Mouse (Mus musculus) hindlimb bud, embryonic 11.5 days (tissue): Measurements from ENCODE around the gene Brsk1.

Experiments used
- DNase-seq: peaks from one replicate; pipeline ENCODE4 v3.0.0-alpha.2; 2012; ENCODE audit warnings: low read depth, low spot score; ENCODE audit errors: extremely low spot score

Brsk1 gene

GRCm38 (mm10) chr7:4690387-4690786 is at the start of gene Brsk1:
Gene Brsk1, plus strand, starts transcription at chr7:4690604.
- DNase-seq: peak; percentile 39

- no peak for DNase-seq
Measured at GRCm38 (mm10) chr7:4641155-4641554, 49.2 kb upstream of the Brsk1 start.

DNA sequence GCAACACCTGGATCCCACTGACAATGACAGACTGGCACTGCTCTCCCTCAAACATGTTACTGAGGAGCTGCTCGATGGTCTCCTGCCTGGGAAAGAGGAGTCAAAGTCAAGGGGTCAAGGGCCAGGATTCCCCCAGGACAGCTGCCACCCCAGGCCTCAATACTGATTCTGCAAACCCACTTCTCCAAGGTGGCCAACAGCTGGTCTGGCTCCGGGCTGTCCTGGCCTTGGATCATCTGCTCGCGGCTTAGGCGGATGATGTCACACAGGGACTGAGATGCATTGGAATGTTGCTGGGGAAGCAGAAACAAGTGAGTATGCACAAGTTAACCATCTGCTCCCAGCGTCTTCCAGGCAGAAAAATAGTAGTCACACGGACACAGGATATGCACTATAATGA is 48.4 kb upstream of the Brsk1 start:
- no peak for DNase-seq

- no peak for DNase-seq
Measured at GRCm38 (mm10) chr7:4643225-4643624, 47.2 kb upstream of the Brsk1 start.

DNA sequence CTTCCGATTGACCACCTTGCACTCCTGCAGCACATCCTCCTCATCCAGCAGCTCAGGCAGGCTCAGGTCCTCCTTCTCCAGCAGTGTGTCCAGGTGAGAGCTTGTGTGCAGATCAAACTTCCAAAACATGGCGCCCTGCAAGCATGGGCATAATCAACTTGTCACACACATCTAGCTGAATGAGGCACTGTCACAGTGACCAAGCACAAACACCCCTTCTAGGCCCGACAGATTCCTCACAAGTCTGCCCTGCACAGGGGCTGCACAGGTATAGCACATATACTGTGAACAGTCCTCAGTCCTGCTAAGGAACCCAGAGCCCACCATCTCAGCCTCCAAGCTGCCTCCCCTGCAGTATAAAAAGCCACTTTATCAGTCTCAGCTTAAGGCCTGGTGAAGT is 43.6 kb upstream of the Brsk1 start:
- DNase-seq: no peak

DNA sequence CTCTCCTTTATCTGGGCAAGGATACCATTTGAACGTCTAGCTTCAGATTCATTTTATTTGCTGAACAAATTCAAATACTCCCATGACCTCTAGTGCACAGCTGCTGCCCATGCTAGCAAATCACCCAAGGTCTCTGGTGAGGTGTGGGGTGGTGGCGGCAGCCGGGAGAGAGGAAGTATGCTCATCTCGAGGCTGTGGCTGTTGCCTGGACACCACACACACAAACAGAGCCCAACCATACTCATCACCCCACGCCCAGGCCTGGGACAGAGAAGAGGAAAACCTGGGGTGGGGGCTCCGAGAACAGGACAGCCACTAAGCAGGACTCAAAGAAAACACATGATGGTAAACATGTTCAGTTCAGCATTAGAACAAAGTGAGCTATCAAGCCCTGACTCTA is 43.1 kb upstream of the Brsk1 start:
- DNase-seq: no peak

GRCm38 (mm10) chr7:4647992-4648391 is 42.4 kb upstream of the Brsk1 start:
- DNase-seq: no peak

DNA sequence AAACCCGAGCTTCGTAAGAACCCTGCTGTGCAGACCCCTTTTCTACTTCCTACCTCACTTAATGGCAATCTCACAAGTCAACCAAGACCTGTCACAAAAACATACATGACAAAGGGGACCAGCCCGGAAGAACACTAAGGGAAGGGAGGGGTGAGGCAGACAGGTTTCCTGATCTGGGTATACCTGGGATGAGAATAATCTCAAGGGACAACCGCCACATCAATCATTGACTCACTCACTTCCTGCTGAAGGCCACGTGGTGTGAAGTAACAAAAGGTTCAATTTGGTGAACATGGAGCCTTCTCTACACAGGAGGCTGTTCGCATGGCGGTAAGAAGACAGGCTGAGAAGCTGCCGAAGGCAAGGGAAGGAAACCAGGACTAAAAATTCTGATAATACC is 38.8 kb upstream of the Brsk1 start:
- no peak for DNase-seq

GRCm38 (mm10) chr7:4652726-4653125 is 37.7 kb upstream of the Brsk1 start:
- no peak for DNase-seq

- DNase-seq: no peak
Measured at GRCm38 (mm10) chr7:4653351-4653750, 37.1 kb upstream of the Brsk1 start.

DNA sequence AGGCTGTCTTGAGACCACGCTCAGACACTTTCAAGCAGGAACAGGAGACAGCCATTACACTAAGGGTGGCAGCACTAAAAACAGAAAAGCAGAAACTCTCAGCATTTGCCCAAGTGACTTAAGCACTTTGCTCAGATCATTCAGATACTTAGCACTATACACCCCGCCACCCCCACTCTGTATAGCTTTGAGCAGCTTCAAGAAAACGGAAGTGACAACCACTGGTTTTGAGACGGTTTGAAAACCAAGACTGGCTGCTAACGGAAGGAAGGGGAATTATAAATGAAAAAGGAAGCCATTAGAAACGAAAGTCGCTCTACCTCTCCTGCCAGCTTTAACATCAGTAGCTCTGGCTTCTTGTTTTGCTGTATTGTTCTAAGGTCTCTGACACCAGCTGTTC is 36.6 kb upstream of the Brsk1 start:
- DNase-seq: no peak

- no peak for DNase-seq
Measured at GRCm38 (mm10) chr7:4654221-4654620, 36.2 kb upstream of the Brsk1 start.

DNA sequence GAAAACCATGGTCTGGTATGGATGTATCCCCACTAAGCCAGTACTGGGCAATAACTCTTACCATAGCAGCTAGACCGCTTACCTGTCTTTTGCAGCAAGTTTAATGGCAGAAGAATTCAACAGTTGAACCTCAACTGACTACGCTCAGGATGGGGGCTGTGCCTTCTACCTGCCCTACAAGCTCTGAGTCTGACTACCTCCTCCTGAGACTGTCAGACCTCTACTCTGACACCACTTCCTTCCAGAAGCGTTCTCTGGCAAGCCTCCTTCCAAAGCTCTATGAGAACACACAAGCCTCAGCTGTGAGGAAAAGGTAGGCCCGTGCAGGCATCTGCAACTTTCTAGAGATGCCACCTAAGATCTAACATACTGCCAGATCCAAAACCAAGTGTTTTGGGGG is 35.0 kb upstream of the Brsk1 start:
- no peak for DNase-seq

GRCm38 (mm10) chr7:4655916-4656315 is 34.5 kb upstream of the Brsk1 start:
- no peak for DNase-seq

DNA sequence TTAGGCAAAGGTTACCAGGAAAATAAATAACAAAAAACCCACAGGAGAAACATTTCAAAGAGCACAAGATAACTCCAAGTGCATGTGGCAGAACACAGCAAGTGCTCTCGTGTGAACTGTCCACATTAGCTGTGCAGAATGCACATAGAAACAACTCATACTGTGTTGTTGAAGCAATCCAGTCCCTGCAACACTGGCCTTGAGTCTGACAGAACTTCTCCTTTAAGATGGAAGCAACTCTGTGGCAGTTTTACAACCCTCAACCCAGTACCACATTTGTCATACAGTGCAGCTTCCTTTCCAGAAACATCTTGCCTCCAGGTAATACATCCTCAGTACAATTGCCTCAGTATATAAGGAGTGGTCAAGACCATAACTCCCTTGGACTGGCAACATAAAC is 33.6 kb upstream of the Brsk1 start:
- DNase-seq: no peak

- DNase-seq: no peak
Measured at GRCm38 (mm10) chr7:4657521-4658127, 32.8 kb upstream of the Brsk1 start.

DNA sequence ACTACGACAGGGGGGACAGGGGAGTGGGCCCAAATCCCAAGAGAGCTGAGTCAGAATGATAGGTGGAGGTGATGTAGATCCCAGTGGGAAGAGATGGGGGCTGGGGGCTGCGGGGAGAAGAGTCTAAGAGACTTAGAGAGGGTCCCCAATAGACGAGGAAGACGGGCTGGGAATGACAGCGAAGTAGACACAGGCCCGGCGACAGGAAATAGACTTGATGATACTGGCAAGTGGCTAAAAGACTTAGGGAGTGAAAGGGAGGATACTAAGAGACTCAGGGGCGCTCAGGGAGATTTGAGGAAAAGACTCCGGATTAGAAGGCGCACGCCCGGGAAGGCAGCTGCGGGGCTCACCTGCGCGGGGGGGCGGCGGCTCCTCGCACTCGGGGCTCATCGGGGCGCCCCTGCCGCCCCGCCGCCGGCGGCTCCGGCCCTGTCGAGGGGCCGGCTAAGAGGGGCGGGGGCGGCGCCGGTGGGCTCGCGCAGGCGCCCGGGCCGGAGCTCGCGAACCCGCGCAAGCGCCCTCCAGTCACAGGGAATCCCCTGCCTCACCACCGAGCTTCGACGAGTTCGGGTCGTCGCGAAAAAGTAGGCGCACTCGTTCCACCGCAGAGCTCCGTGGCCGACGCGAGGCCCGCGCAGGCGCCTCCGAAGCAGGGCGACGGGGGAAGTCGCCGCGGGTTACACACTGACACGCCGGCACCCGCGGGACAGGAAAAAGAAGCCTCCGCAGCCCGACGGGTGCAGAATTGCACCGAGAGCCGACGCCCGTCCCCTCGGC is 32.1 kb upstream of the Brsk1 start:
- DNase-seq: no peak

DNA sequence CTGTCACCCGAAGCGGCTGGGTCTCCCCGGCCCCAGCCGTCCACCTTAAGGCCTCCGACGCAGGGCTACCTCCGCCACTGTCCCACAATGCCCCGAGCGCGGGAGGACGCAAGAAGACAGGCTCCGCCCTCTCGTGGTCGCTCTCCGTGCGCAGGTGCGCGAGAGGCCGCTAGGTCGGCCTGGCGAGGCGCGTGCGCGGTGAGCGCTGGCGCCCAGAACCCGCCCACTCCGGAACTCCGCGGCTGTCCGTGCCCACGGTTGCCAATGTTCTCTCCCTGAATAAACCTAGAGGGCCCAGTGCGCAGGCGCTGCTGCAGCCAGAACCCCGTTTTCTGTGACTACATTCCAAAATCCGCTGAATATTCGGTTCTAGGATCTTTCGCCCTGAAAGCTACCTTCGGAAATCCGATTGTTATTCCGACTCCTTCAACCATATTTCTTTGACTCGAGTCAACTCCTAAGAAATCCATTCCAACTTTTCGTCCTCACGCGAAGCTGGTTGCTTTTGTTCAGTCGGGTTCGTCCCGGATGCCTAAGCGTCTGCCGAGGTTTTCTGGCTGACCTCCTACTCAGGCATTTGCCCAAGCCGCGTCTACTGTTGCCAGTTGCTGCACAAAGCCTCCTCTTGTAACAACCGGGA is 31.4 kb upstream of the Brsk1 start, which contains the start of gene Ppp6r1:
TSS of gene Ppp6r1 (minus strand) at position 108 of the 640 bp plus-strand sequence.
- peak; percentile 78 for DNase-seq

DNA sequence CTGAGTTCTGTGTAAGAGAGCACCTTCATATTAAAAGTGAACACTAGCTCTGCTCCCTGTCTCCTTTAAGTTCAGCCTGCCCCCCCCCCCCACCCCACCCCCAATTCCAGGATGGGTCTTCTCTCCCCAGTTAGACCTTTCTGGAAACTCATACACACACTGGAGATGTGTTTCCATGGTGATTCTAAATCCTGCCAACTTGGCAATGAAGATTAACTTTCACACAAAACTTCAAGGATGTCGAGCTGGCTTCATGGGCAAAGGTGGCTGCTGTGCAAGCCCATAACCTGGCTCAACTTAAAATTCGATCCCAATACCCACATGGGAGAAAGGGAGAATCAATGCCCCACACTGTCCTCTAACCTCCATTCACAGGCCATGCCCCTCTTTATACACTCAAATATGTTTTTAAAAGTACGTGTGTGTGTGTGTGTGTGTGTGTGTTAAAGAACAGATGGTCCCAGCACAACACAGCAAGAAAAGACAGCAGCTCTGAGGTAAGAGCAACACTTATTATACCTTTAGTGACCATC is 30.4 kb upstream of the Brsk1 start:
- no peak for DNase-seq

GRCm38 (mm10) chr7:4663179-4663578 is 27.2 kb upstream of the Brsk1 start:
- DNase-seq: no peak

- no peak for DNase-seq
Measured at GRCm38 (mm10) chr7:4663742-4664141, 26.7 kb upstream of the Brsk1 start.

DNA sequence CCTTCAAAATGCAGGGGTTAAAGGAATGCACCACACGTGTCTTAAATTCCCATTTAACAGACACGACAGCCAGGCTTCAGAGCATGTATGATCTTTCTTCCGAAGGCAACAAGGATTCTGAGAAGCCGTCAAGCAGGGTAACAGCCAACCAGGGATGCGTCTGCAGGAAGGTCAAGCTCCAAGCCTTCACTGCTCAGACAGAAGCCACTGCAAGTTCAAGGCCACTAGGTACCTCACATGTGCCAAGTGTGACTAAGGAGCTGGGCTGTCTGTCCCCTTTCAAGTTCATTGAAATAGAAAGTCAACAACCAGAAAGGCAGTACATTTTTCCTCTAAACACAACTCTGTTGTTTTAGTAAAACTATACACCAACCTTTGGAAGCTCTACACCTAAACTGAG is 23.5 kb upstream of the Brsk1 start:
- no peak for DNase-seq
